Mouse (Mus musculus) CH12.LX (cell line): ENCODE measurements around the gene Kcnh3. TPM values are rescaled to one million over a fixed set of nuclear protein-coding genes. Genes with fewer than 3 reads are reported as not detected.
A peak's percentile ranks its signal among the peaks of the same experiment; 100 is the strongest.

ENCODE experiments used
- DNase-seq: peaks from one replicate; pipeline ENCODE4 v3.0.0-alpha.2; 2013; ENCODE audit errors: extremely low read depth
- H3K27ac ChIP-seq: 2 replicates; pipeline ENCODE4 v1.5.1; 2012; ENCODE audit warnings: low read depth, mild to moderate bottlenecking, control low read depth, moderate library complexity; ENCODE audit not compliant: insufficient read depth
- H3K27me3 ChIP-seq: replicated peaks from 2 replicates; pipeline ENCODE3; 2012; ENCODE audit warnings: inconsistent platforms
- H3K36me3 ChIP-seq, 2 experiments: replicated peaks in 1 of 2; 2 replicates each; pipeline versions ENCODE3 to v1.6.1; 2012; ENCODE audit warnings: inconsistent platforms in 1 of 2, low read length in 1 of 2, mild to moderate bottlenecking in 1 of 2, mixed read lengths in 1 of 2, moderate library complexity in 1 of 2; ENCODE audit not compliant: control insufficient read depth in 1 of 2, insufficient read depth in 1 of 2
- H3K4me1 ChIP-seq, 2 experiments: 2 replicates each; pipeline ENCODE4 v1.6.1; 2012; ENCODE audit warnings: inconsistent platforms in 1 of 2, moderate library complexity in 1 of 2; ENCODE audit not compliant: insufficient read depth in 2 of 2, control insufficient read depth in 1 of 2
- H3K4me2 ChIP-seq: 2 replicates; pipeline ENCODE4 v1.6.1; 2012; ENCODE audit warnings: low read depth, mild to moderate bottlenecking, control low read depth; ENCODE audit not compliant: poor library complexity, insufficient read depth, severe bottlenecking
- H3K4me3 ChIP-seq, 3 experiments: fragments of 150-350 bp in 1 of 3; sonication (generic) in 1 of 3; replicated peaks in 1 of 3; 2 replicates each; pipeline versions ENCODE3 to v1.5.1; 2011 to 2012; ENCODE audit warnings: low read depth in 2 of 3, low read length in 2 of 3, mild to moderate bottlenecking in 2 of 3, moderate library complexity in 2 of 3, control low read depth in 1 of 3, improper control_type of control experiment in 1 of 3, inconsistent platforms in 1 of 3, mixed read lengths in 1 of 3; ENCODE audit not compliant: poor library complexity in 1 of 3
- H3K79me2 ChIP-seq: replicated peaks from 2 replicates; pipeline ENCODE4 v1.6.1; 2012; ENCODE audit warnings: mild to moderate bottlenecking, moderate library complexity; ENCODE audit not compliant: control insufficient read depth, poor library complexity, insufficient read depth, severe bottlenecking; ENCODE audit errors: extremely low read depth
- H3K9ac ChIP-seq: 2 replicates; pipeline ENCODE4 v1.6.1; 2012; ENCODE audit warnings: low read depth, mild to moderate bottlenecking, control low read depth, moderate library complexity; ENCODE audit not compliant: insufficient read depth
- H3K9me3 ChIP-seq: replicated peaks from 2 replicates; pipeline ENCODE3; 2012; ENCODE audit warnings: low read length, inconsistent platforms, mixed read lengths
- BHLHE40 ChIP-seq: IDR thresholded peaks from 2 replicates; pipeline ENCODE4 v1.6.1; 2011; ENCODE audit warnings: mild to moderate bottlenecking, low read depth, low read length, improper control_type of control experiment
- CHD2 ChIP-seq: IDR thresholded peaks from 2 replicates; pipeline ENCODE4 v1.6.1; 2011; ENCODE audit warnings: low read length, improper control_type of control experiment
- CTCF ChIP-seq, 2 experiments: IDR thresholded peaks in 1 of 2; conservative IDR thresholded peaks in 1 of 2; 2 replicates each; pipeline ENCODE4 v1.5.1; 2011 to 2012; ENCODE audit warnings: low read depth in 2 of 2, low read length in 2 of 2, improper control_type of control experiment in 1 of 2, inconsistent platforms in 1 of 2, mild to moderate bottlenecking in 1 of 2, moderate library complexity in 1 of 2
- E2F4 ChIP-seq: IDR thresholded peaks from 2 replicates; pipeline ENCODE4 v1.6.1; 2011; ENCODE audit warnings: low read depth, low read length, improper control_type of control experiment; ENCODE audit not compliant: insufficient replicate concordance
- HCFC1 ChIP-seq: IDR thresholded peaks from 2 replicates; pipeline ENCODE4 v1.6.1; 2012; ENCODE audit warnings: low read depth, mild to moderate bottlenecking, inconsistent platforms, low read length, improper control_type of control experiment
- KAT2A ChIP-seq: IDR thresholded peaks from 2 replicates; pipeline ENCODE4 v1.6.1; 2012; ENCODE audit warnings: low read length, improper control_type of control experiment, inconsistent platforms; ENCODE audit not compliant: insufficient replicate concordance
- MAZ ChIP-seq: IDR thresholded peaks from 2 replicates; pipeline ENCODE4 v1.6.1; 2012; ENCODE audit warnings: low read depth, mild to moderate bottlenecking, inconsistent platforms, low read length, improper control_type of control experiment, moderate library complexity
- MEF2A ChIP-seq: IDR thresholded peaks from 2 replicates; pipeline ENCODE4 v1.6.1; 2014; ENCODE audit warnings: low read depth, mild to moderate bottlenecking, inconsistent platforms, low read length, improper control_type of control experiment, borderline replicate concordance
- MXI1 ChIP-seq: IDR thresholded peaks from 2 replicates; pipeline ENCODE4 v1.6.1; 2011; ENCODE audit warnings: mild to moderate bottlenecking, low read depth, low read length, improper control_type of control experiment
- SIN3A ChIP-seq: IDR thresholded peaks from 2 replicates; pipeline ENCODE4 v1.6.1; 2012; ENCODE audit warnings: low read length, improper control_type of control experiment, inconsistent platforms
- TCF12 ChIP-seq: IDR thresholded peaks from 2 replicates; pipeline ENCODE4 v1.6.1; 2014; ENCODE audit warnings: low read depth, mild to moderate bottlenecking, inconsistent platforms, low read length, improper control_type of control experiment
- UBTF ChIP-seq: IDR thresholded peaks from 2 replicates; pipeline ENCODE4 v1.6.1; 2012; ENCODE audit warnings: low read depth, mild to moderate bottlenecking, inconsistent platforms, low read length, improper control_type of control experiment, moderate library complexity
- USF2 ChIP-seq: conservative IDR thresholded peaks from 2 replicates; pipeline ENCODE4 v1.6.1; 2011; ENCODE audit warnings: low read depth, low read length, improper control_type of control experiment
- dilution Hi-C: fragments of 300-500 bp; cut with MboI; formaldehyde crosslinking; loops from 2 replicates; pipeline ENCODE4 v1.14.3; 2020; ENCODE audit warnings: low sequenced_read_pairs; ENCODE audit not compliant: extremely low pct_unique_long_range_greater_than_20kb, extremely low pct_ligation_motif_present
- in situ Hi-C: fragments of 300-500 bp; cut with MboI; formaldehyde crosslinking; loops from 3 replicates; pipeline ENCODE4 v1.14.3; 2019; ENCODE audit warnings: low sequenced_read_pairs, low pct_ligation_motif_present, low pct_unique_long_range_greater_than_20kb, mixed read lengths
- polyA plus RNA-seq: library from polyadenylated mRNA; unstranded; fragments of >175 nt; gene quantifications from 2 replicates; pipeline ENCODE4 v1.2.1, GENCODE M21; 2012; ENCODE audit warnings: low read depth; ENCODE audit not compliant: insufficient read length
- total RNA-seq, 2 experiments: library from RNA; depleted of rRNA; stranded (reverse); fragments of 300-350 nt in 1 of 2; fragments of >200 nt in 1 of 2; gene quantifications; 2 replicates each; pipeline ENCODE4 v1.2.3; 2012 to 2014

Gene Kcnh3
- total RNA-seq (2012; rRNA removed) (not detected in 2 replicates), total RNA-seq (2014; rRNA removed) (not detected in 2 replicates), polyA plus RNA-seq (not detected in 2 replicates)

- Histone ChIP-seq H3K9ac (peak within 1 kb of the TSS; percentile 16; the same call in 1 of the 2 replicates), H3K79me2 (no peaks in the 10 kb centered on the region), H3K4me2 (peak within 1 kb of the TSS; percentile 79), H3K27me3 (peaks cover 95% of the 10 kb centered on the region), H3K36me3 (no peaks in the 10 kb centered on the region), H3K27ac (no peak within 1 kb of the TSS), H3K9me3 (no peaks in the 10 kb centered on the region), H3K4me1 (peaks cover 0 to 18% of the 10 kb centered on the region in 2 experiments; a peak in 2 of 4 replicates), H3K4me3 (peak within 1 kb of the TSS; percentile 23 to 40 (median 34))
- TF ChIP-seq CTCF (conservative IDR thresholded peaks at IDR 0.05 in 1 of 2, IDR thresholded peaks at IDR 0.05 in 1 of 2; ENCODE audit: low read depth in 2 of 2, low read length in 2 of 2): peak in 1 of 2 experiments; percentile 26; a peak in 2 of 4 replicates
- no peak for TF ChIP-seq E2F4
- TF ChIP-seq UBTF: peak; percentile 36; the same call in 1 of the 2 replicates
- TF ChIP-seq MXI1: peak; percentile 34; the same call in 1 of the 2 replicates
- 0 out of 2 replicates have a peak, but pooled peaks have one; percentile 18 for TF ChIP-seq KAT2A
- 0 out of 2 replicates have a peak, but pooled peaks have one; percentile 19 for TF ChIP-seq HCFC1
- TF ChIP-seq TCF12: peak; percentile 20; the same call in 1 of the 2 replicates
- TF ChIP-seq MEF2A: 0 out of 2 replicates have a peak, but pooled peaks have one; percentile 26
- TF ChIP-seq BHLHE40: 0 out of 2 replicates have a peak, but pooled peaks have one; percentile 17
- 0 out of 2 replicates have a peak, but pooled peaks have one; percentile 30 for TF ChIP-seq MAZ
- TF ChIP-seq SIN3A: no peak
- TF ChIP-seq CHD2: peak; percentile 71
- TF ChIP-seq USF2: no peak
- in situ Hi-C loops: no loop called here
- dilution Hi-C loops: no loop called here
- DNase-seq: peak; percentile 66
These were observed at the start of gene Kcnh3 for GRCm38 (mm10) chr15:99224208-99224911. Gene Kcnh3, plus strand, starts transcription at chr15:99224861.

GRCm38 (mm10) chr15:99179639-99180038 is 45.0 kb upstream of the Kcnh3 start:
- Histone ChIP-seq H3K27me3 (no peaks in the 10 kb centered on the region), H3K79me2 (no peaks in the 10 kb centered on the region), H3K4me2 (no peak overlapping the region), H3K9me3 (no peaks in the 10 kb centered on the region), H3K36me3 (peaks cover 37 to 84% of the 10 kb centered on the region in 2 experiments), H3K4me1 (no peaks in the 10 kb centered on the region), H3K9ac (no peak overlapping the region), H3K27ac (no peak overlapping the region), H3K4me3 (no peak overlapping the region)
- DNase-seq: no peak
- dilution Hi-C loops (no loop called here), in situ Hi-C loops (no loop called here)
- peak in 1 of 2 experiments; percentile 31; a peak in 1 of 4 replicates for TF ChIP-seq CTCF (conservative IDR thresholded peaks at IDR 0.05 in 1 of 2, IDR thresholded peaks at IDR 0.05 in 1 of 2; ENCODE audit: low read depth in 2 of 2, low read length in 2 of 2)
- no peak for TF ChIP-seq MAZ
